Mouse (Mus musculus): Measurements from ENCODE around the gene Mfrp. TPM values are rescaled to one million over a fixed set of nuclear protein-coding genes. Genes with fewer than 3 reads are reported as not detected.

Gene Mfrp
- polyA plus RNA-seq (2012; rRNA removed), result 0.15 and 0.35 TPM in 2 replicates

GRCm38 (mm10) chr9:44101490-44101889, at the start of gene Mfrp:
Mfrp (plus strand) TSS chr9:44101729.
- no peak for TF ChIP-seq CTCF (IDR thresholded peaks at IDR 0.05; ENCODE audit: extremely low read depth, insufficient read depth, low read length)
- TF ChIP-seq POLR2A (IDR thresholded peaks at IDR 0.05; ENCODE audit: extremely low read depth, insufficient read depth, low read length), result no peak
- H3K4me3 ChIP-seq (ENCODE audit: insufficient read depth, low read length), result no peak within 1 kb of the TSS
- H3K27ac ChIP-seq (ENCODE audit: insufficient read depth, low read length), result no peak within 1 kb of the TSS
- H3K4me1 ChIP-seq (ENCODE audit: control insufficient read depth, insufficient read depth, low read length), result peaks cover 2% of the 10 kb centered on the region; the same call in 1 of the 2 replicates

GRCm38 (mm10) chr9:44052855-44053254, 48.7 kb upstream of the Mfrp start:
- no peak overlapping the region for H3K27ac ChIP-seq (ENCODE audit: insufficient read depth, low read length)
- TF ChIP-seq CTCF (IDR thresholded peaks at IDR 0.05; ENCODE audit: extremely low read depth, insufficient read depth, low read length) (peak; percentile 29; the same call in 1 of the 2 replicates), POLR2A (IDR thresholded peaks at IDR 0.05; ENCODE audit: extremely low read depth, insufficient read depth, low read length) (no peak)
- peaks cover 4% of the 10 kb centered on the region for H3K4me1 ChIP-seq (ENCODE audit: control insufficient read depth, insufficient read depth, low read length)
- H3K4me3 ChIP-seq (ENCODE audit: insufficient read depth, low read length), result no peak overlapping the region

- H3K27ac ChIP-seq (ENCODE audit: insufficient read depth, low read length), result no peak overlapping the region
- H3K4me1 ChIP-seq (ENCODE audit: control insufficient read depth, insufficient read depth, low read length), result peaks cover 2% of the 10 kb centered on the region
- TF ChIP-seq POLR2A (IDR thresholded peaks at IDR 0.05; ENCODE audit: extremely low read depth, insufficient read depth, low read length) (no peak), CTCF (IDR thresholded peaks at IDR 0.05; ENCODE audit: extremely low read depth, insufficient read depth, low read length) (no peak)
These were observed 47.6 kb upstream of the Mfrp start for GRCm38 (mm10) chr9:44053936-44054335.

GRCm38 (mm10) chr9:44058606-44059005, 42.9 kb upstream of the Mfrp start:
- Histone ChIP-seq H3K27ac (ENCODE audit: insufficient read depth, low read length) (no peak overlapping the region), H3K4me3 (ENCODE audit: insufficient read depth, low read length) (no peak overlapping the region), H3K4me1 (ENCODE audit: control insufficient read depth, insufficient read depth, low read length) (no peaks in the 10 kb centered on the region)
- TF ChIP-seq POLR2A (IDR thresholded peaks at IDR 0.05; ENCODE audit: extremely low read depth, insufficient read depth, low read length) (no peak), CTCF (IDR thresholded peaks at IDR 0.05; ENCODE audit: extremely low read depth, insufficient read depth, low read length) (no peak)

More at GRCm38 (mm10) chr9:44053936-44054335, 47.6 kb upstream of the Mfrp start:
- no peak overlapping the region for H3K4me3 ChIP-seq (ENCODE audit: insufficient read depth, low read length)

- no peak overlapping the region for H3K27ac ChIP-seq (ENCODE audit: insufficient read depth, low read length)
- no peak overlapping the region for H3K4me3 ChIP-seq (ENCODE audit: insufficient read depth, low read length)
- no peaks in the 10 kb centered on the region for H3K4me1 ChIP-seq (ENCODE audit: control insufficient read depth, insufficient read depth, low read length)
- TF ChIP-seq CTCF (IDR thresholded peaks at IDR 0.05; ENCODE audit: extremely low read depth, insufficient read depth, low read length) (no peak), POLR2A (IDR thresholded peaks at IDR 0.05; ENCODE audit: extremely low read depth, insufficient read depth, low read length) (no peak)
These were observed 36.4 kb upstream of the Mfrp start for GRCm38 (mm10) chr9:44065177-44065576.

GRCm38 (mm10) chr9:44066785-44067225, 34.7 kb upstream of the Mfrp start, which contains the start of gene Usp2:
Usp2 (plus strand) TSS chr9:44067021.
- H3K27ac ChIP-seq (ENCODE audit: insufficient read depth, low read length), result peak within 1 kb of the TSS; percentile 87
- no peaks in the 10 kb centered on the region for H3K4me1 ChIP-seq (ENCODE audit: control insufficient read depth, insufficient read depth, low read length)
- peak; percentile 62 for TF ChIP-seq CTCF (IDR thresholded peaks at IDR 0.05; ENCODE audit: extremely low read depth, insufficient read depth, low read length)
- peak; percentile 79 for TF ChIP-seq POLR2A (IDR thresholded peaks at IDR 0.05; ENCODE audit: extremely low read depth, insufficient read depth, low read length)
- H3K4me3 ChIP-seq (ENCODE audit: insufficient read depth, low read length), result peak within 1 kb of the TSS; percentile 93

GRCm38 (mm10) chr9:44067241-44067959, 34.1 kb upstream of the Mfrp start:
- H3K4me1 ChIP-seq (ENCODE audit: control insufficient read depth, insufficient read depth, low read length), result no peaks in the 10 kb centered on the region
- TF ChIP-seq CTCF (IDR thresholded peaks at IDR 0.05; ENCODE audit: extremely low read depth, insufficient read depth, low read length) (no peak), POLR2A (IDR thresholded peaks at IDR 0.05; ENCODE audit: extremely low read depth, insufficient read depth, low read length) (no peak)
- peak overlapping the region; percentile 93 for H3K4me3 ChIP-seq (ENCODE audit: insufficient read depth, low read length)
- H3K27ac ChIP-seq (ENCODE audit: insufficient read depth, low read length), result peak overlapping the region; percentile 87

GRCm38 (mm10) chr9:44067960-44068330, 33.6 kb upstream of the Mfrp start:
- TF ChIP-seq CTCF (IDR thresholded peaks at IDR 0.05; ENCODE audit: extremely low read depth, insufficient read depth, low read length), result no peak
- TF ChIP-seq POLR2A (IDR thresholded peaks at IDR 0.05; ENCODE audit: extremely low read depth, insufficient read depth, low read length), result no peak
- Histone ChIP-seq H3K27ac (ENCODE audit: insufficient read depth, low read length) (no peak overlapping the region), H3K4me1 (ENCODE audit: control insufficient read depth, insufficient read depth, low read length) (no peaks in the 10 kb centered on the region), H3K4me3 (ENCODE audit: insufficient read depth, low read length) (peak overlapping the region; percentile 93; the same call in 1 of the 2 replicates)

- Histone ChIP-seq H3K4me1 (ENCODE audit: control insufficient read depth, insufficient read depth, low read length) (no peaks in the 10 kb centered on the region), H3K4me3 (ENCODE audit: insufficient read depth, low read length) (no peak overlapping the region), H3K27ac (ENCODE audit: insufficient read depth, low read length) (no peak overlapping the region)
- TF ChIP-seq POLR2A (IDR thresholded peaks at IDR 0.05; ENCODE audit: extremely low read depth, insufficient read depth, low read length) (no peak), CTCF (IDR thresholded peaks at IDR 0.05; ENCODE audit: extremely low read depth, insufficient read depth, low read length) (no peak)
These were observed 32.3 kb upstream of the Mfrp start for GRCm38 (mm10) chr9:44069252-44069651.
